Mouse (Mus musculus) telencephalon, adult 2 months (tissue): ENCODE data around the gene Gm37240.
A peak's percentile ranks its signal among the peaks of the same experiment; 100 is the strongest.

ENCODE experiments used
- DNase-seq: peaks from one replicate; pipeline ENCODE4 v3.0.0-alpha.2; 2011; ENCODE audit warnings: low read depth, low spot score

Gene Gm37240

GRCm38 (mm10) chr3:85681136-85681535, 206.2 kb downstream of the Gm37240 start:
- no peak for DNase-seq

GRCm38 (mm10) chr3:85679960-85680359, 207.4 kb downstream of the Gm37240 start:
- no peak for DNase-seq

GRCm38 (mm10) chr3:85679312-85679933, 207.9 kb downstream of the Gm37240 start:
- no peak for DNase-seq

GRCm38 (mm10) chr3:85677952-85678351, 209.4 kb downstream of the Gm37240 start:
- no peak for DNase-seq

GRCm38 (mm10) chr3:85677133-85677532, 210.2 kb downstream of the Gm37240 start:
- no peak for DNase-seq

GRCm38 (mm10) chr3:85669844-85670243, 217.5 kb downstream of the Gm37240 start:
- no peak for DNase-seq

- DNase-seq = no peak
These were observed 219.6 kb downstream of the Gm37240 start for GRCm38 (mm10) chr3:85667683-85668082.

GRCm38 (mm10) chr3:85666736-85667135, 220.6 kb downstream of the Gm37240 start:
- no peak for DNase-seq

- DNase-seq = no peak
These were observed 221.2 kb downstream of the Gm37240 start for GRCm38 (mm10) chr3:85666166-85666565.

GRCm38 (mm10) chr3:85664591-85665171, 222.6 kb downstream of the Gm37240 start:
- peak; percentile 84 for DNase-seq

GRCm38 (mm10) chr3:85663826-85664225, 223.5 kb downstream of the Gm37240 start:
- no peak for DNase-seq

GRCm38 (mm10) chr3:85661926-85662813, 225.1 kb downstream of the Gm37240 start:
- peak; percentile 80 for DNase-seq

- DNase-seq = no peak
These were observed 227.6 kb downstream of the Gm37240 start for GRCm38 (mm10) chr3:85659681-85660080.

- DNase-seq = no peak
These were observed 231.8 kb downstream of the Gm37240 start for GRCm38 (mm10) chr3:85655538-85655937.

- no peak for DNase-seq
These were observed 234.3 kb downstream of the Gm37240 start for GRCm38 (mm10) chr3:85652727-85653665.

GRCm38 (mm10) chr3:85649176-85649575, 238.1 kb downstream of the Gm37240 start:
- DNase-seq = no peak

GRCm38 (mm10) chr3:85645517-85646004, 241.8 kb downstream of the Gm37240 start:
- DNase-seq = no peak

- DNase-seq = no peak
These were observed 242.5 kb downstream of the Gm37240 start for GRCm38 (mm10) chr3:85644814-85645213.

- no peak for DNase-seq
These were observed 245.6 kb downstream of the Gm37240 start for GRCm38 (mm10) chr3:85641751-85642150.

GRCm38 (mm10) chr3:85636716-85637447, 250.4 kb downstream of the Gm37240 start:
- DNase-seq = peak; percentile 80

- no peak for DNase-seq
These were observed 251.7 kb downstream of the Gm37240 start for GRCm38 (mm10) chr3:85635591-85635990.
